Mouse (Mus musculus) adipocyte (in vitro differentiated cells): ENCODE results near the gene Efhd2.

Source experiments
- DNase-seq: peaks from one replicate; pipeline ENCODE4 v3.0.0-alpha.2; 2016; ENCODE audit warnings: low spot score

Gene Efhd2

DNA sequence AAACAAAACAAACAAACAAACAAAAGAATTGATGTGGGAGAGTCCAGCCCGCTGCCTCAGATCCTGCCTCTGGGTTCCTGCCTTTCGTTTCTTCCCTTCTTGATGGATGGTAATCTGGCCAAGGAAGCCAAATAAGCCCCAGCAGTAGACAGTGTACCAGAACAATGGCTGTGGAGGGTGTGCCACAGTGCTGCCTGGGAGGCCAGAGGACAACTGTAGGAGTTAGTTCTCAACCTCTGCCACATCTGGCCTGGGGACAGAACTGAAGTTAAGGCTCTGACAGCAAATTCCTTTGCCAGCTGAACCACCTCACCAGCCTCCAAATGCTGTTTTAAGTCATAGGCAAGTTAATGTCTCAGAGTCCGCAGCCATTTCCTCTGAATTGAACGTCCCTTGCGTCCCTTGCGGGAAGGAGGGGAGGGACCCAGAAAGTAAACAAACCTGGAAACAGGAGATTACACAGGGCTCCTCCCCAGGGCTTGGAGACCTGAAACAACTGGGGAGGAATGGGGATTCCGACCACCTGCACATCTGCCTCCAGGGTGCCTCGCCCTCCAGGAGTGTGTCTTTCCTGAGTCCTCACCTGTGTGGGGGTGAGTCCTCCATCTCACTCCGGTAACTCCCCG lies 6.7 kb upstream of the Efhd2 start:
- DNase-seq: no peak

DNA sequence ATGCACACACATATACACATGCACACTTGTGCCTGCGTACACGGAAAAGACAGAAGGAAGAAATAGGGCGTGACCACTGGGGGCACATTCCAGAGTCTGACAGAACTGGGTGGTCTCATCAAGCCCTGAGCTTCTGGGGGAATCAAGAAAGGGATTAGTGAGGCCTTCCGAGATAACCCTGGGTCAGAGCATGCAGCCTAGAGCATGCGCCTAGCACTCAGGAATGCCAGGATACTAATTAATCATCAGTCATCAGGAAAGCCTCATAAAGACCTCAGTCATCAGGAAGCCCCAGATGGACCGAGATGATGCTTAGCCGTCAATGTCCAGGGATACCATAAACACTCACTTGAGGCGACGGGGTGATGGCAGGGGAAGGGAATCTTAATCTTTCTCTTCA lies 5.2 kb upstream of the Efhd2 start:
- no peak for DNase-seq

DNA sequence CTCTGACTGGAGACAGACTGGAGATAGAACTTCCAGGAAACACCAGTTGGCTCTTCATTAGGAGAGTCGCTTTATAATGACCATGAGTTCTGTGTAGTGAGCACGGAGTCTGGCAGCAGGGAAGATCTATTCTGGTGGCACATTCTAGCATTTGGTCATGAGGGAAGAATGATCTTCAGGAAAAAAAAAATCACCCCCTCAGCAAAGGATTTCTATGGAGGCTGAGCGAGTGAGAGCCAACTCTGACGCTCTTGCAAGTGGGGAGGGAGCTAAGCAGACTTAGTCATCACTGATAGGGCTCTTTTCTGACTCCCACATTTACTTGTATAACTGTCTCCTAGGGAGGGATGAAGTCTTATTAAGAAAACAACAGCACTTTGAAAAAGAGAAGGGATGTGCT lies 4.4 kb upstream of the Efhd2 start:
- DNase-seq: no peak

DNA sequence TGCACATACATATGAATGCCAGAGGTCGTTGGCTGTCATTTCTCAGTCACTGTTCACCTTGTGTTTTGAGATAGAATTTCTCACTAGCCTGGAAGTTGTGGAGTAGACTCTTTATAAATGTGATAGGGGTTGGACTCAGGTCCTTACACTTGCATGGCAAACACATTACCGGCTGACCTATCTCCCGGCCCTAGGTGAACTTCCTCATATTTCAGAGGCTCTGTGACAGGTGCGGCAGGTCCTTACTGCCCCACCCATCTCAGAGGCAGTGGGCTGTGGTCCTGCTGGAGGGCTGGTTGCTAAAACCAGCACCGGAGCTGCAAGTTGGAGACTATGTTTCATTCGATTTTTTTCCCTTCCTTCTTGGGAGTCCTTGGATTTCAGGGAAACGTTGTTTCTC lies 3.9 kb upstream of the Efhd2 start:
- DNase-seq: no peak

DNA sequence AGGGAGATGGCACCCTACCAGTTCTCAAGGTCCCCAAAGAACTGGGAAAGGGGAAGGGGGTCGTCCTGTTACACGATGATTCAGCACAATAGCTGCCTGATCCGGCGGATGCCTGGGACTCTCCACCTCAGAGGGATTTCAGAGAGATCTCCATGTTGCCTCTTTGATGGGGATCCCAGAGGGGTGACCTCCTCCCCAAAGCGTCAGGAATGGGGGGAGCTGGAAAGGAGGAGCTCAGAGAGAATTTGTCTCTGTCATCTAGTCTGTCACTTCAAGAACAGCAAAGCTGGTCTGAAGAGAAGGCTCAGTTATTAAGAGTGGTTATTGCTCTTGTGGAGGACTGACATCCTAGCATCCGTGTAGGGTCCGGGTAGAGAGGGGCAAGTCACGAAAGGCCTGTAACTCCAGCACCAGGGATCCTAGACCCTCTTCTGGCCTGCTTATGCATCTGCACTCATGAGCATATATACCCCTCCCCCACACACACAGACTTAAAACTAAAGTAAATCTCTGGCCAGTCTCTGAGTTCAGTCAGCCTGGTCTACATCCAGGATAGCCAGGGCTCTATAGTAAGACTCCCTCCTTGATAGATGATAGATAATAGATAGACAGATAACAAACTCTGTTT lies 875 bp upstream of the Efhd2 start:
- DNase-seq: no peak

DNA sequence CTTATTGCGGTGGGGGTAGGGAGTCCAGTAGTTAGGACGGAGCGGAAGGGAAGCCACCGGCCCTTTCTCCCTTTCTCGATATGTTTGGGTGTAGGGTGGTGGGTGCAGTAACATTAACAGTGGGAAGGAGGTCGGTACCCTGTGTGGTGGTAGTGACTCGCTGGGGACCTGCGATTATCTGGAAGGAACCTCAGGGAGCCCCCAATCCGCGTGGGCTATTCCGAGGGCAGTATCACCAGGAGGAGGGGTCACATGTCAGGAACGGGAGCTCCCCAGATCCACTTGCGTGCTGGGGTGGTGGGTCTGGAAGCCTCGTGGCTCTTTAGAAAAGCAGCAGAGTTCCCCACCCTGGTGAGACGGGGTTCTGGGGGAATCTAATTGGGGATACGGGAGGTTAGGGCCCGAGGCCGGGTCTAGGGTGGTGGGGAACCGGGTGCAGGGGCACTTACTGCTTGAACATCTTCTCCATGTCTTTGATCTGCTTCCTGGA lies 564 bp downstream of the Efhd2 start:
- DNase-seq: no peak

DNA sequence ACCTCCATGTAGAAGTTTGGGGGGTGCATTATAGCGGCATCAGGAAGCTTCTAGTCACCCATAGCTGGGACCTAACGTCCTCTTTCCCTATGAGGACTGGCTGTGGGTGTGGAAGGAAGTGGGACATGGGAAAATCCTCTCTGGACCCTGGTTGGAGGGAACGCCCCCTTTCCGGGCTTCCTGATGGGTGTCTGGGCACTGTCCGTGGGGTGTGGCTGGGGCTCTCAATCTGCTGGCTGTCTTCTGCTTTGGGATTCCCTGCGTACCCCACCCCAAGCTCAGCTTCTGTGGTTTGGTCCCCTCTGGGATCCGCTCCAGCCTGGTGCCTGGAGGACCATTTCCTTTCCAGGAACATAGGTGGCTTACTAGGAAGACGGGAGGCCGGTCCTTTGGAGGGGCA lies 1.7 kb downstream of the Efhd2 start:
- no peak for DNase-seq

DNA sequence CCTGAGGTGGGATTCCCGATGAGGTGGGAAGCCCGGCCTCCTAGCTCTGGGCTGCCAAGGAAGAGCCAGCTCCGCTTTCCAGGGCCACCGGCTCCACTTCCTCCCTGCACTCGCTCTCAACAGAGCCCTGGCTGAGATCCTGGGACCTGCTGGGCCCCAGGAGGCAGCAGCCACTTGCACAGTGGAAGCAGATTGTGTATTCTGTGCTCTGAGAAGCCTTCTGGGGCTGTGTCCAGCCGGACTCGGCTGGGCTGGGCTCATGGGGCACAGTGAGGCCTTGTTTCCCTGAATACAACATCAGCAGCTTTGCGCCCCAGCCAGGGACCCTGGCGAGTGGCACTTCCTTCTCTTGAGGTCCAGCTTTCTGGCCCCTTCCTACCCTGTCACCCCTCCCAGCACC lies 2.8 kb downstream of the Efhd2 start:
- DNase-seq: no peak

DNA sequence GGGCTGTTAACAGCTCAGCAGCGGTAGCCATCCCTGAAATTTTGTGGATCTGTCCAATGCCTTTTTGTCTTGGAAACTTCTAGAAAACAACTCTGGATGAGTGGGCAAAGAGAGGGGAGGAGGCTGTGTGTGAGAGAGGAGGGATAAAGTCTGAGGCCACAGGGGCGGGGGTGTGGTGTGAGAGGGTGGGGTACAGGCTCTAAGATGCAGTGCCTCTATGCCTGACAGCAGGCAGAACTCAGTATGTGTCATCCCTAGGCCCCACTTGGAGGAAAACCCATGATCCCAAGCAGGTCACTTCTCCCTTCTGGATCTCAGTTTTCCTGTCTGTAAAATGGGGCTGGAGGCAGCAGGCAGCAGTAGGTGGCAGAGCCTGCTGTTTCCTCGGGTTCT lies 3.4 kb downstream of the Efhd2 start:
- DNase-seq: no peak

DNA sequence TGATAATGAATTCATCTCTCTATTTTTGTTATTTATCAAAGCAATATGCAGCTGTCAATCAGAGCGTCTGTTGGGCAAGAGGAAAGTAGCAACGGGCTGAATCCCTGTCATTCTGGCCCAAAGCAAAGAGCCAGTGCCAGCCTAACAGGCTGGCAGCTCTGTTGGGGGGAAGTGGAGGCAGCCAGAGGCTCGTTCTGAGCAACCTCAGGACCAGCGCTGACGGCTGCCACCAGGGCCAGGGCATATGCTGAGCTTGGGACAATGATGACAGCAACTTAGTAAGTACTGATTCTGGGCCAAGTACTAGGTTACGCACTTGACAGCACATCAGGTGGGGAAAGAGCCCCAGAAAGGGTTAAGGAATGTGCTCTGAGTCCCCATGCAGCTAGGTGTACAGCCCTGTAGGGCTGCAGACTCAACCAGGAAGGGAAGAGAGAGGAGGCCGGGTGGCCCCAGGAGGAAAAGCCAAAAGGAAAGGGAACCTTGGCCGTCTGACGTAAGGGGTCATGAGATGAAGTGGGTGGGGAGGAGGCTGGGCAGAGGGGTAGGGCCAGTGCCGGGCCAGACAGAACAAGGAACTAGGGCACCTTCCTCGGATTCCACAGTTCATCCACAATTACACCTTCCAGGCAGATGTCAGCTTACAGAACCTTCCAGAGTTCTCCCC lies 3.9 kb downstream of the Efhd2 start:
- DNase-seq: no peak

DNA sequence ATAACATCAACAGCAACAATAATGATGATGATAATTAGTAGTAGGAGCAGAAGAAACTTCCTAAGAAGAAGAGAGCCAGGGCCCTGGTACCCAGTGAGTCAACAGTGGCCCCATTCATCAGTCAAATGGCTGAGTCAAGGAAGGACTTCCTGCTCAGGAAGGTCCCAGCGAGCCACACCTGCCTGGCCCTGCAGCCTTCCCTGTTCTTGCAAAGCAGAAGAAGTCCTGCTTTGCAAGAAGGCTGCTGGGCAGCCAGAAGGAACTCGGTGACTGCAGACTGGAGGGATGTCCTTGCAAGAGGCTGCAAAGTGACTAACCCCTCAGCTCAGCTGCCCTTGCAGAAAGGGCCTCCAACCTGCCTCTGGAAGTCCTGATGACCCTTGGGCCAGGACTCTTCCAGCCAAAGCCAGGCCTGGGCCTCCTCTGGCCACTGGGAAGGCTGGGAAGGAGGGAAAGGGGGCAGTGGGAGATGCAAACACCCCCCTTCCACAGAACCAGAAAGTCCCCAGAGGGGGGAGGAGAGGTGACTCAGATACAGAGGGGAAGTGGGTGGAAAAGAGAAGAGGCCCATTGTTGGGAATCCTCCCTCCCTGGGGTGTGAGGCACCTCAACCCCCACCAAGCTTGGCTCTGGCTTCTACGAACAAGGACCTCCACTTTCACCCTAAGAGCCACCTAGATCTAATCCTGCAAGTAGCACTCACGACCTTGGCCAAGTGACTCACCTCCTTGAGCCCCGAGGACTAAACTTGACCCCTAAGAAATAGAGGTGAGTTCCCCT lies 5.1 kb downstream of the Efhd2 start:
- no peak for DNase-seq

DNA sequence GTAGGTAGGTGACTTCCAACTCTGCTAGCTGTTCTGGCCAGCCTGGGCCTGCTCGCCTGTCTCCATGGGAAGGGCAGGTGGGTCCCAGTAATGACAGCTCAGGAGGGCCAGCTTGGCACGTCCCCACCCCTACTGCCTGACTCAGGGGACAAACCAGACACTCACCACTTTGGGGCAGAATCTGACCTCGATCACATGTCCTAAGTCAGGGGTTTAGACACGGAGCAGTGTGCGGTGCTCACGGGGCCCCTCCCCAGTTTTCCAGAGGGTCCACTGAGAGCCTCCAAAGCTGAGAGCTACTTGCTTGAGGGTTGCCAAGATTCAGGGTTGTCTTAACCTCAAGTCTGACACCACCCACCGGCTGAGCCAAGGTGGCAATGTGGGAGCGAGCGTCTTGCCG lies 6.7 kb downstream of the Efhd2 start:
- DNase-seq: no peak

DNA sequence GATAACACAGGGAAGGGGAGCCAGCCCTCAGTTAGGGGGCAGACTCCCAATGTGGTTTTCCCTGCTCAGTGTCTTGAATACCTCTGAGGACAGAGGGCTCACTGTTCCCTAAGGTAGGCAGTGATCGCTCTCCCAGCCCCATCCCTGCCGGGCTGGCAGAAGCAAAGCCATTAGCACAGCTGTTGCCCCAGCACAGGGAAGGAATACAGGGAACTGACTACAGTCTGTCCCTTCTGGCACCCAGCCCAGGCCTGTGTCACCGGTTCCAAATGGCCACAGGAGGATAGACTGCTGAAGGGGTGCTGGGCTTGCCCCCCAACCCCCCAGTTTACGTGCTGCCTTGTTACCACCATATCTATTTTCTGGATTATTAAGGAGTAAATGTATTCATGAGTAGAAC lies 7.2 kb downstream of the Efhd2 start:
- DNase-seq: peak; percentile 36

DNA sequence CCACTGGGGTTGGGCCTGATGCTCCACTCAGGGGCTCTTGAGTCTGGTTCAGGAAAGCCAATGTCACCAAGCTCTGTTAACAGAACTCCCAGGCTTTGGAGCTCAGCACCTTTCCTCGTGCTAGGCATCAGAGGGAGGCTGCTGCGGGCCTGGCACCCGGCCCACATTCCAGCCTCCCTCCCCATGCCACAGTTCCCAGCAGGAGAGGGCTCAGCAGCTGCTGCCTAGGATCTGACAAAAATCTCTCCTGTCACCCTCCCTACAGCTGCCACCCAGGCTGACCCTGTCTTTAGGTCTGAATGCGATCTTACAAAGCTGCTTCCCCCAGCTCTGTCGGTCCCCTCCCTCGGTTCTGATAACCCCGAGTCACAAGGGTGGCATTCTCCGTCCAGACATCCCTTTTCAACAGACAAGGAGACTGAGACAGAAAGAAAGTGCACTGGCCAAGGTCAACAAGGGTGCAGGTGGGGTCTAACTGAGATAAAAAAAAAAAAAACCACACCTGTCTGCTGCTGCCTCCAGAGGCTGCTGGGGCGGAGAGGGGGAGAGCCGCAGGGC lies 7.7 kb downstream of the Efhd2 start:
- DNase-seq: no peak

DNA sequence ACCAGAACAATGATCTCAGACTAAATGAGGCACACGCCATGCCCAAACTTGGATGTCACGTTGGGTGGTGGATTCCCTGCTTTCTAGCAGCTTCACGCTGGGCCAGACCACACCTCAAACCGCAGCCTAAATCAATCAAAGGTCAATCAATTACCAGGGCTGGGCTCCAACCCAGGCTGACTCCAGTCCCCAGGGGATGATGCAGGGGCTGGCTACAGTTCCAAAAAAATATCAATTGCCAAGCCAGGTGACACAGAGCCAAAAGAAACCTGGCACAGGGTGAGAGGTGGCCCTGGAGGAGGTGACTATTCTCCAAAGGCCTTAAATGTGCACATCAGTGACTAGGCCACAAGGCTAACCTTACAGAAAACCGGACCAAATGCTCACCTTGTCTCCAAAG lies 9.1 kb downstream of the Efhd2 start:
- DNase-seq: no peak

DNA sequence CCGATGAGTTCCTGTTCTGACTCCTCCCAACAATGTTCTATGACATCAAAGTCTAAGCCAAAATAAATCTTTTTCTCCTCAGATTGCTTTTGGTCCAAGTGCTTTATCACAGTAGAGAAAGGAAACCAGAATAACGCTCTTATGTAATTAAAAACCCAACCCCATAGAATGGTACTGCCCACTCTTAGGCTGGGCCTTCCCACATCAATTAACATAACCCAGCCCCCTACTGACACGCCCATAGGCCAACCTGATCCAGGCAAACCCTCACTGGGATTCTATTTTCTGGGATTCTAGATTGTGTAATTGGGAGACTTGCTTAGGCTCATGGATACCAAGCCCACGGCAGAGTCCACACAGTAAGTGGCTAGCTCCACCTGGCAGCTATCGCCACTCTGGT lies 9.7 kb downstream of the Efhd2 start:
- no peak for DNase-seq

DNA sequence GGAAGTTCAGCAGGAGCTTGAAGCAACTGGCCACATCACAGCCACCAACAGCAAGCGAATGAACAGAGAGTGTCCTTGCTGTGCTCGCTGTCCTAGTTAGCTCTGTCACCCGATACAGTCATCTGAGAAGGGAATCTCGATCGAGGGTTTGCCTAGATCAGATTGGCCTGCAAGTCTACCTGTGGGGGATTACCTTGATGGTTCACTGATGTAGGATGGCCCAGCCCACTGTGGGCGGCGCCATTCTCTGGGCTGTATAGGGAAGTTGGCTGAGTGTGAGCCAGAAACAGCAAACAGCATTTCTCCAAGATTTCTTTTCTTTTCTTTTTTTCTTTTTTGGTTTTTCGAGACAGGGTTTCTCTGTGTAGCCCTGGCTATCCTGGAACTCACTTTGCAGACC lies 10.2 kb downstream of the Efhd2 start:
- no peak for DNase-seq

DNA sequence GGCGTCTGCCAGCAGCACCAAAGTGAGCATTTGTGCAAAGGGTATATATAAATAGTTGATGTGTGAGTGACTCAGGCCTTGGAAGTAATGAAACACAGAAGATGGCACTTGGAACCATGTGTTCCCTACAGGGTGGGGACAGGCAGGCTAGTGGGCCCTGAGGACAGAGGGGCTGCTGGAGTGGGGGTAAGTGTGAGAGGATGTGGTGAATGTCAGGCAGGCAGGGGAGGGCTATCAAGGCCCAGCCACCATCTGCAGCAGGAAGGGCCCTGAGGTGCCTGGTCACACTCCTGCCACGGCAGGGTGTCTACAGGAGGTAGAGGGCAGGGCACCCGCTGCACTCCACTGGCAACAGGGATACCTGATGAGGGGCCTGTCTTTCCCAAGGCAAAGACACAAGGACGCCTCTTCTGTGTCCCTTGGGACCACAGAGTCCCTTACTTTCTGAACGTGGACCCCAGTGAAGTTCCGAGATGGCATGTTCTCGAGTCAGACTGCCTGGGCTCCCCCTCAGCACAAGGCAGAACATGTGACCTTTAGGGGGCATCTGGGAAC lies 10.9 kb downstream of the Efhd2 start:
- DNase-seq: no peak

DNA sequence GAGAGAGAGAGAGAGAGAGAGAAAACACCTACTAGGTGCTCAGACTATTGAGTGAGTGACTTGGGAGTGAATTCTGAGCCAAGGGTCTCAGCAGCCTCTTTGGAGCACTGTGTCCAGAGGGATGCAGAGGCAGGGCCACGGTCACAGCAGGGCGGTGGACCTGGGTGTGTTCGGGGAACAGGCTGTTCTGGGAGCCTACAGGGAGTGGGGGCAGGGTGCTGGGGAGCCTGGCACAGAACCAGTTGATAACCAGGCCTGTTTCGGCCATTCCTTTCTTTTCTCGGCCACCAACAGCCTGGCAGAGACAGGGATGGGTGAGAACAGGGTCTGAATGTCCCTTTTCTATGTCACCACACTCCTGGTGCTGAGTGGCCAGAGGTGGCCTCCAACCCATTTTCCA lies 11.9 kb downstream of the Efhd2 start:
- DNase-seq: no peak

DNA sequence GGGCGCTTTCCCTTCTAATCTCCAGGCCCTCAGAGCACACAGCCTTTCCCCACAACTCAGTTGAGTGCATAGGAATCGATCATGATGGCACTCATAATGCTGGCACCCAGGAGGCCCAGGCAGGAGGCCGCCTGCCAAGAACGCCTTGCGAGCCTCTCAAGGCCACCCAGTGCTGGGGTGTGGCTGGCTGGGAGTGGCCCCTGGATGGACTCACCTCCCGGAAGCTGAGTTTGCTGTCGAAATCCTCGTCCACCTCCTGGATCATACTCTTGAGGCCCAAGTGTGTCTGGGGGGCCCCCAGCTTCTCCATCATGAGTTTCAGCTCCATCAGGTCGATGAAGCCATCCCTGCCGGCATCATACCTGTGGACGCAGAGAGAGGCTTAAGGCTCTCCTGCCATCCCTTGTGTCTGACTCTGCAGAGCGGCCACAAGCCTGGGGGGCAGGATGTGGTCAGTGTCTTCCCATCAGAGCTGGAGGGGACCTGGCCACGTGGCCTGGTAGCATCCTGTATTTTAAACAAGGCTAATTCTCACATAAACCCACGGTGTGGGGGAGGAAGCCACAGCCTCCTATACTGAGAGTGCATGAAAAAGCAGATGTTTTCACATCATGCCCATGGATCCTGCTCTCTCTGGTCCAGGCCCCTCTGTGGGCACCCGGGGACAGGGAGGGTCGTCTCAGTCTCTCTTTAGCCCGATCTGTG lies 13.0 kb downstream of the Efhd2 start:
- no peak for DNase-seq

DNA sequence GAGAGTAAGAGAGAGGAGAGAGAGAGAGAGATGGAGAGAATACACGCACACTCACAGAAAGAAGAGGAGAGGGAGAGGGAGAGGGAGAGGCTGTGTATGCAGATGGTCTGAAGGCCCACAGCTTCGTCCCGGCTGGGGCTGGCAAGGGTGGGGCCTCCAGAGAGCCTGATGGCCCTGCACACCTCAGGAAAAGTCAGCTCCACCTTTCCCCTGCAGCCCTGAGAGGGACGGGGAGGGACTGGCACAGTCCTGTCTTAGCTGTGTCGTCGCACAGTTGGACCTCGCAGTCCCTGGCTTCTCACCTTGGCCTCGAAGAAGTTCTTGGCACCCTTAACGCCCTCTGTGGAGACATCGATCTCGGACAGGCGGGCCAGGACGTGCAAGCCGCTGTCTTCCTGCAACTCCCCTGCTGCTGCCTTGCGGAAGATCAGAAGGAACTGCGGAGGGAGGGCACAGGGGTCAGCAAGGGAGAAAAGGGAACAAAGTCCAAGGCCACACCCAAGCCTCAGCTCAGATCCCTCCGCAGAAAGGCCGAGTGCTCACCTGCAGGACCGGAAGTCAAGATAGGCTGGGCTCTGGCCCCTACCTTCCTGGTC lies 14.4 kb downstream of the Efhd2 start:
- no peak for DNase-seq
